ENCODE assay signal across 23 mouse cellular contexts in genomic region chr4:62775005-62775609, GRCm38 (mm10).
A peak's percentile ranks its signal among the peaks of the same experiment; 100 is the strongest.
DNase-seq lines count a peak whose midpoint lies in the region; ATAC-seq and TF ChIP-seq lines count a peak whose summit lies in the region.
"Had no signal": no experiment of that assay in that cellular context is flagged by ENCODE, and none has a peak within 500 bp of the region (broad histone marks: within the 10 kb centered on the region; RNA-seq: fewer than 3 reads in every experiment).

No protein-coding gene starts in this region.

- WGBS in midbrain, embryonic 16.5 days = 87% methylated on average over 10 of the region's 10 CpGs
- 54% methylated on average over 10 of the region's 10 CpGs for whole genome bisulfite sequencing in liver, embryonic 12.5 days (ENCODE audit: insufficient replicate concordance)
- WGBS in heart, embryonic 10.5 days = 79% methylated on average over 10 of the region's 10 CpGs

- H3K4me2 ChIP-seq in midbrain, embryonic 16.5 days (ENCODE audit: low read length) = no peak overlapping the region
- H3K4me2 ChIP-seq in liver, embryonic 12.5 days = no peak overlapping the region
- H3K4me2 ChIP-seq: embryonic facial prominence, embryonic 12.5 days; forebrain, embryonic 13.5 days; forebrain, embryonic 15.5 days had no signal

- H3K4me1 ChIP-seq in midbrain, embryonic 16.5 days (ENCODE audit: control insufficient read depth, insufficient read depth, low read length) = peaks cover 2% of the 10 kb centered on the region; the same call in 1 of the 2 replicates
- no peaks in the 10 kb centered on the region for H3K4me1 ChIP-seq in liver, embryonic 12.5 days
- no peaks in the 10 kb centered on the region for H3K4me1 ChIP-seq in heart, embryonic 10.5 days
- H3K4me1 ChIP-seq: embryonic facial prominence, embryonic 12.5 days; forebrain, embryonic 13.5 days; forebrain, embryonic 15.5 days had no signal

- H3K4me3 ChIP-seq in C2C12 (ENCODE audit: insufficient read depth, poor library complexity, severe bottlenecking) = no peak overlapping the region
- no peak overlapping the region for H3K4me3 ChIP-seq in midbrain, embryonic 16.5 days (ENCODE audit: low read depth, low read length)
- H3K4me3 ChIP-seq in liver, embryonic 12.5 days = no peak overlapping the region
- H3K4me3 ChIP-seq in heart, embryonic 10.5 days = no peak overlapping the region
- H3K4me3 ChIP-seq: embryonic facial prominence, embryonic 10.5 days; embryonic facial prominence, embryonic 12.5 days; forebrain, embryonic 13.5 days; forebrain, embryonic 15.5 days had no signal

- no peak for TF ChIP-seq CTCF in C2C12 (IDR thresholded peaks at IDR 0.05; ENCODE audit: control insufficient read depth, insufficient read depth, insufficient read length)

- H3K79me3 ChIP-seq in C2C12 (ENCODE audit: low read depth) = no peaks in the 10 kb centered on the region

- DNase-seq in 416B (ENCODE audit: low read depth) = peak; percentile 40
- DNase-seq in lung, postnatal 25 days (ENCODE audit: low spot score) = no peak
- no peak for DNase-seq in heart, embryonic 10.5 days (ENCODE audit: low spot score)
- DNase-seq: adrenal gland, adult 2 months; adrenal gland, postnatal 10 days; adrenal gland, postnatal 25 days; B cell, adult 2 months; cerebellum, adult 11 months; cerebellum, adult 18-20 months; cerebellum, adult 8-10 months; cerebellum, adult 9-11 months; cerebellum, postnatal 14 days; cerebellum, postnatal 36 days; forebrain, postnatal 0 days had no signal

- H3K36me3 ChIP-seq in C2C12 (ENCODE audit: control insufficient read depth, insufficient read depth) = no peaks in the 10 kb centered on the region
- no peaks in the 10 kb centered on the region for H3K36me3 ChIP-seq in midbrain, embryonic 16.5 days (ENCODE audit: control insufficient read depth, insufficient read depth, low read length)
- no peaks in the 10 kb centered on the region for H3K36me3 ChIP-seq in liver, embryonic 12.5 days
- no peaks in the 10 kb centered on the region for H3K36me3 ChIP-seq in heart, embryonic 10.5 days
- H3K36me3 ChIP-seq: embryonic facial prominence, embryonic 10.5 days; embryonic facial prominence, embryonic 12.5 days; forebrain, embryonic 15.5 days had no signal

- no peak overlapping the region for H3K27ac ChIP-seq in midbrain, embryonic 16.5 days (ENCODE audit: low read length)
- no peak overlapping the region for H3K27ac ChIP-seq in liver, embryonic 12.5 days
- no peak overlapping the region for H3K27ac ChIP-seq in heart, embryonic 10.5 days
- H3K27ac ChIP-seq: embryonic facial prominence, embryonic 10.5 days; embryonic facial prominence, embryonic 12.5 days; forebrain, embryonic 13.5 days; forebrain, embryonic 15.5 days had no signal

- peak; percentile 54 for ATAC-seq in granulocyte monocyte progenitor cell, adult 5-6 weeks (replicated peaks; ENCODE audit: poor library complexity, severe bottlenecking)
- ATAC-seq in megakaryocyte progenitor cell, adult 5-6 weeks (replicated peaks; ENCODE audit: poor library complexity) = peak; percentile 68
- no peak for ATAC-seq in midbrain, embryonic 16.5 days
- ATAC-seq in liver, embryonic 12.5 days = no peak
- ATAC-seq: forebrain, embryonic 13.5 days; forebrain, embryonic 15.5 days; forebrain, postnatal 0 days had no signal

- H3K9ac ChIP-seq in midbrain, embryonic 16.5 days (ENCODE audit: low read depth, low read length) = no peak overlapping the region
- no peak overlapping the region for H3K9ac ChIP-seq in liver, embryonic 12.5 days
- H3K9ac ChIP-seq: embryonic facial prominence, embryonic 12.5 days; forebrain, embryonic 13.5 days; forebrain, embryonic 15.5 days; forebrain, postnatal 0 days had no signal

- no peak overlapping the region for H3ac ChIP-seq in C2C12 (ENCODE audit: control insufficient read depth, insufficient read length, low read depth)

- no peaks in the 10 kb centered on the region for H3K9me3 ChIP-seq in midbrain, embryonic 16.5 days (replicated peaks; ENCODE audit: control insufficient read depth, low read length, poor library complexity, severe bottlenecking)
- no peaks in the 10 kb centered on the region for H3K9me3 ChIP-seq in liver, embryonic 12.5 days (replicated peaks)
- no peaks in the 10 kb centered on the region for H3K9me3 ChIP-seq in heart, embryonic 10.5 days
- H3K9me3 ChIP-seq: embryonic facial prominence, embryonic 10.5 days; embryonic facial prominence, embryonic 12.5 days; forebrain, embryonic 13.5 days; forebrain, embryonic 15.5 days had no signal

- H3K27me3 ChIP-seq in C2C12 (ENCODE audit: control insufficient read depth, insufficient read depth, insufficient read length) = peaks cover 39% of the 10 kb centered on the region
- no peaks in the 10 kb centered on the region for H3K27me3 ChIP-seq in midbrain, embryonic 16.5 days (ENCODE audit: control insufficient read depth, insufficient read depth, low read depth, low read length)
- H3K27me3 ChIP-seq in liver, embryonic 12.5 days (replicated peaks) = peaks cover 6% of the 10 kb centered on the region; the same call in 1 of the 2 replicates
- H3K27me3 ChIP-seq in heart, embryonic 10.5 days (ENCODE audit: insufficient read depth, poor library complexity, severe bottlenecking) = peaks cover 34% of the 10 kb centered on the region; the same call in 1 of the 2 replicates
- H3K27me3 ChIP-seq: embryonic facial prominence, embryonic 12.5 days; forebrain, embryonic 15.5 days had no signal

- no peaks in the 10 kb centered on the region for H3K79me2 ChIP-seq in C2C12 (ENCODE audit: control insufficient read depth, insufficient read depth)

TF ChIP-seq in C2C12, 6 proteins besides CTCF, POLR2A, EP300 and RAD21:
- TF ChIP-seq USF1 (IDR thresholded peaks at IDR 0.05; ENCODE audit: low read depth) (peak; percentile 5), CEBPB (IDR thresholded peaks at IDR 0.05; ENCODE audit: low read depth) (no peak)

Comparison
In these comparisons a context has a peak if more than half of its experiments do, and no peak if none do; other contexts are left out.
1. ATAC-seq: peak in granulocyte monocyte progenitor cell, adult 5-6 weeks (single experiment) and megakaryocyte progenitor cell, adult 5-6 weeks (single experiment); none in midbrain, embryonic 16.5 days (single experiment) and liver, embryonic 12.5 days (single experiment).